Mouse (Mus musculus): ENCODE measurements at regions not wholly inside any gene's neighbourhood (a gene's known extent, or its start where the extent isn't known, plus 50 kb on each side); places are given as distances from the start of the nearest gene placed in this dataset.
A peak's percentile ranks its signal among the peaks of the same experiment; 100 is the strongest.

GRCm38 (mm10) chr7:133372695-133373094 is 229.3 kb downstream of the Tex36 start:
- DNase-seq: no peak

- no peak for DNase-seq
These were observed 231.4 kb downstream of the Tex36 start for GRCm38 (mm10) chr7:133370542-133370941.

DNA sequence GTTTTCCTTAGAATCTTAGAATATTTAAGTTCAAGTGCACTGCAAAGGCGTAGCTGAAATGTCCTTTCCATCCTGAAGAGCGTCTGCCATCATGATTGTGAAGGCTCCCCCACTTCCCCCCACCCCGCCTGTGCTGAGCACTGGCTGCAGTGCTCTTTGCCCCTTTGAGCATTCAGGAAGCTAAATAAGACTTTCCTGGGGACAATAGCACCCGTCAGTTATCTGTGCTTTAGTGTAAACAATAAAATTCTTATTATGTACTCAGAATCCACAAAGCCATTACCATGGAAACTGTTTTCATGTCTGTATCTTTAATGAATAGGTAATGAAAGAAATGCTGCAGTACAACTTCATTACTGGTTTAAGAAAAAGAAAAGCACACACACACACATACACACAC is 237.4 kb downstream of the Tex36 start:
- no peak for DNase-seq

GRCm38 (mm10) chr7:133328717-133329116 is 204.6 kb upstream of the Ctbp2 start:
- DNase-seq: no peak

DNA sequence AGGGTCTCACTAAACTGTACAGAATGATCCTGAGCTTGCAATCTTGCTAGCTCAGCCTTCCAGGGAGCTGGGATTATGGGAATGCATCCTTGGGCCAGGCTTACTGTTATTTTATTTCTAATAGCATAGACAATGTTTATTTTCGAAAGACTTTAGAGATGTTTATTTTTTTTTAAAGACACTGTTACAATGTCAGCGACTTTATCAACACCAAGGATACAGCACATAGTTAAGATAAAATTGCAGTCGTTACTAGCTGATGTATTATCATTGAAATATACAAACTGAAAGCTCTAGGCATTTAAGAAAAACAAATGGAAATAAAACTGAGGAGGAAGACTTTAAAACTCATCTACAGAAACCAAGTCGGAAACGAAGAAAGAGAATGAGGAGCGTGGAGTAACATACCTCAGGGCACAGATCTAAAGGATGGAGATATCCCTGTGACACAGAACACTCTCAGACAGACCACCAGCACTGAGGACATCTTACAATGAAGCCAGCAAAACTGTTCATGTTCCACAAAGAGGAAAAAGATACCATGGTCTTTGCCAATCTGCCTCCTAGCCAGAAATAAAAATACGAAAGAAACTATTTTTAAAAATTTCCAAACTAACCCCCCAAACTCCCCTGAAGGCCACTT is 201.5 kb upstream of the Ctbp2 start:
- no peak for DNase-seq

DNA sequence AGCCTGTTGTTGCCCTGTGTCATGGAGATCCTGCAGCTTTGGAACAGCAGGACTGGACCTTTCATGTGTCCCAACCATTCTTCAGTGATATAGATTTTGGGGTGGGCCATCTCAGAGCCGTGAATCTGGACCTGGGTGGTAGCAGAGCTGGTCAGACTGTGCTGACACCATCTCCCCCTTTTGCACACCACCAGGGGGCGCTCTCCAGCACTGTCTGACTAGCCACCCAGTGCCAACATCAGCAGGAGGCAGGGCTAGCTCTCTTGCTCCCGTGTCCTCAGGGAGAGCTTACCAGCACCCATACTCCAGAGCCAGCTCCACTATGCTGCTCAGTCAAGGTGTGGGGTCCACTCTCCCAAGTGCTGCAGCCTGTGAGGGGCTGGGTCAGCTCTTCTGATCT is 199.8 kb upstream of the Ctbp2 start:
- no peak for DNase-seq

- DNase-seq: no peak
These were observed 193.4 kb upstream of the Ctbp2 start for GRCm38 (mm10) chr7:133317511-133317910.

DNA sequence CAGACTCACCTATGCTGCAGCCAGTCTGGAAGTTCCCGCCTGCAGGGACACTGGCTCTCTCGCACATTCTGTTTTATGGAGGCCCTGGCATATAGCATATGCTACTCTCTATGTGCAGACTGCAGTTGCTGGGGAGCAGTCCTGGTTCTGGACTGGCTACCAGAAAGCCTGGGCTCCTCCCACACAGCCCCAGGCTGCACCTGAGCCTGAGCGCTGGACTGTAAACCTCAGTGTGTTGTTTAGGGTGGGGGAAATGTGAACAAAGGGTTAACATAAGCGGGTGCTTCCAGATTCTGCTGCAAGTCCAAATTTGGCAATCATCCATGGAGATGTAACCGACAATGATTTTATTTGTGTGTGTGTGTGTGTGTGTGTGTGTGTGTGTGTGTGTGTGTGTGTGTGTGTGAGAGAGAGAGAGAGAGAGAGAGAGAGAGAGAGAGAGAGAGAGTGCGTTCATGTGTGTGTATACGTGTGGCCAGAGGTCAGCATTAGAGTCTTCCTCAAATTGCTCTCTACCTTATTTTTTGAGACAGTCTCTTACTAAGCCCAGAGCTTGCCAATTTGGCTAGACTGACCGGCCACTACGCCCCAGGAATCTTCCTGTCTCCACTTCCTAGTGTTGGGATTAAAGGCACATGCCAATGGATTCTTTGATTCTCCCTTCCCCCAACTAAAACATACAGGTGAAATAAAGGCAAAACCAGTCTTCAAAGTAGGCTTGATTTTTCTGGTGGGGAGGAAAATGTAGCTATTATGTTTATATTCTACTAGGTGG is 192.7 kb upstream of the Ctbp2 start:
- DNase-seq: no peak

DNA sequence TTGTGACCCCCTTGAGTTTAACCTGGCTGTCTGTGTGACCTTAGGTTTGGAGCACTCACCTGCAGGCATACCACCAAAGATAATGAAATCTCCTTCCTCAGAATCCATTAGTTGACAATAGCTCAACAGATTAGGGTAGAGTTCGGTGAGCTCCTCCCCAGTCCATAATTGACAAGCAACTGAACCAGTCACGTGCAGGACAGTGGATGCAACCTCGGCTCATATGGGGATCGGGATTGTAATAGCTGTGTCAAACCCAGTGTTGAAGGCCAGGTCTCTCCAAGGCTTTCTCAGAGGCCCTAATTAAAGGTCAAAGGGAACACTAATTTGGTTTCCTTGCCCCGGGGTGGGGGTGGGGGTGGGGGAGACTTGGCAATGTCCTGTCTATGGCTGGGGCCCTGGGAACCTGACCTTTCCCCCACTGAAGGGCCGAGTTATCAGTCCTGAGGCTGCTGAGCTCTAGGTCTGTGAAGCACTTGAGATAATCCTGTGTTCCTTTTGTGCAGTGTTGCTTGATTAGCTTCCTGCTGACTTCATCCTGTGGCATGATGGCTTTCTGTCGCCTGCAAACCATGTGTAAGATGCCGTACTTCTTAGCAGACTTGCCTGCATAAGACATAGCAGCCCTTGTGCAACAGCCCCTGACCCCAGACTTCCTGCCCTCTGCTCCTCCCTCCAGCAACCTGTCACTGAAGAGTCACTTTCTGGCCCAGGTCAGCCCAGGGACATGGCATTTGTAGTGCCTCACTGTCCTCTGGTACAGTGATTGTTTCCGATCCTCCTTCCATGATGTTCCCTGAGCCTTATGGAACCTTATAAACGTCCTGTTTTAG is 191.3 kb upstream of the Ctbp2 start:
- DNase-seq: no peak

DNA sequence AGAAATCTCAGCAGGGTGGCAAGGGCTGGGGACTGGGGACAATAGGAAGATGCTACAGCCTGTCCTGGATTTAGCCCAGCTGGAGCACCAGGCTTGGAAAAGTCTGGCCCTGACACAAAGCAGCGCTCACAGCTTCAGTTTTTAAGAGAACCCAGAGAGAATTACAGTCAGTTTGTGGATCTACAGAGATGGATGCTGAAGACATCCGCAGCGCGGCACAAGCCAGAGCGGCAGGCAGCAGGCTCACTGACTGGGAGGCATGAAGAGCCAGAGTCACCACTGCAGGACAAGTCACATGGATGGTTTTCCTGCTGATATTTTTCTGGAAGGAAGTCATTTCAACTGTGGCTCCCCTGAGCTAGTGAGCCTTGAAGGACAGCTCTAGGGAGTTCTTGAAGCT is 189.0 kb upstream of the Ctbp2 start:
- DNase-seq: peak in 1 of 2 experiments; percentile 1

- DNase-seq: no peak
These were observed 187.1 kb upstream of the Ctbp2 start for GRCm38 (mm10) chr7:133311116-133311801.

GRCm38 (mm10) chr7:133304461-133304860 is 180.3 kb upstream of the Ctbp2 start:
- DNase-seq: no peak

- DNase-seq: no peak
These were observed 166.3 kb upstream of the Ctbp2 start for GRCm38 (mm10) chr7:133290471-133290870.

DNA sequence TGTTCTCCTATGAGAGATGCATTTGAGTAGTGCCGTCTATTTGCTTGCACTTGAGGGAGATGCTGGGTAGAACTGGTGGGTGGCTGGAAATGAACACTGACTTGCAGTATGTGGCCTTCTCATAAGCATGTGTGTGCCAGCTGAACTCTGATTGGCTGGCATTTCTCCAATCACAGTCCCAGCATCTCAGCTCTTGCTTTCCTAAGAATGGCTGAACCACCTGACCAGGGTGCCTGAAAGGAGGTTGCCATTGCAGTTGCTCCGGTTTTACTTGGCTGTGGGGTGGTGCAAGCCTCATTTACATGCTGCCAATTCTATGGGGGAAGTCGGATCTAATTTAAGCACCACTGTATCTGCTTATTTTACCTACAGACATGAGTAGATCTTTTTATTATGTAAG is 164.1 kb upstream of the Ctbp2 start:
- DNase-seq: no peak

DNA sequence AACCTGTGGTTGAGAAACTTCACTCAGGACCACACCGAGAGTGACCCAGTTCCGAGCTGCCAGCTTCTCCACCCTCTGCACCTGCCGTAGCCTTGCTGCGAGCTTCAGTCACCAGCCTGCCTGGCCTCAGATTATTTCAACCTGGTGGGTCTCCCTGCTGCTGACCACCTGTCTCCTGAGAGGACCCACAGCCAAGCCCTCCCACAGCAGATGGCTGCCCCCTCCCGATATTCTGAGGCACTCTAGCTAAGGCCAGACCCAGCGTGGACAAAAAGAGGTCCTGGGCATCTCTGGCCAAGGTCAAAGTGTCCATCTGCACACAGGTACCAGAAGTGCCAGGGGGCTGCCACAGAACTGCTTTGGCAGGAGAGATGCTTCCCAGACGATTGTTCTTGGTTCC is 162.7 kb upstream of the Ctbp2 start:
- DNase-seq: no peak

GRCm38 (mm10) chr7:133286216-133286615 is 162.1 kb upstream of the Ctbp2 start:
- no peak for DNase-seq

DNA sequence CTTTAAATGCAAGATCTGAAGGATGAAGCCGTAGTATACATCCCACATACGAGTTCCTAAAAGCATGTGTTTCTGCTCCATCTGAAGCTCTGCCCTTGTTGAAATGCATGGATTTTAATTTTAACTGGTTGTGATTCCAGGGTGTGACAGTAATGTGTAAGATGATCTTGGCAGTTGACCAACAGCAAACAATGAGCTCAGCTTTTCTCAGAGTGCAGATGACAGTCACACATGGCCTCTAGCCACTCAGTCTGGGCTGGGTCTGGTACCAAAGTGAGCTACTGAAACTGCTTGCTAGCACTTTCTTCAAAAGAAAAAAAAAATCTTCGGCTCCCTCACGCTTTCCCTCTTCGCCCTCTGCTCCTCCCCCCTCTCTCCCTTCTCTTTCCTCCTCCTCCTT is 138.0 kb upstream of the Ctbp2 start:
- no peak for DNase-seq

DNA sequence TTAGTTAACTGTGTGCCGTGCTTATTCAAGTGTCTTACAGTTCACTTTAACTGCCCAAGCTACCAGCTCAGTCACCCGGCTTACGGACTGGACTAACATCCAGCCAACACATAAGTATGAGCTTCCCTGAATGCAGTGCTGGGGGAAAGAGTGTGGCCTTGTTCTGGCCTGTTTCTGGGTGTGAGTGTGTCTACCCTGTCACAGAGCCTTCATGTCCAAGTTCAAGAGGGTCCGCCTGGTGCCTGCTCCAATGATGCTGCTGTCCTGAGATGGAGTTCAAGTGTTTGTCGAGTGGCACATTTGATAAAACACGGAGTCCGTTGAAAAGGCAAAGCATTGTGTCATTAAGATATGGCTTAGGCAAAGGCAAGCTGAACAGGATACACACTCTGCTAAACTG is 135.0 kb upstream of the Ctbp2 start:
- DNase-seq: no peak

DNA sequence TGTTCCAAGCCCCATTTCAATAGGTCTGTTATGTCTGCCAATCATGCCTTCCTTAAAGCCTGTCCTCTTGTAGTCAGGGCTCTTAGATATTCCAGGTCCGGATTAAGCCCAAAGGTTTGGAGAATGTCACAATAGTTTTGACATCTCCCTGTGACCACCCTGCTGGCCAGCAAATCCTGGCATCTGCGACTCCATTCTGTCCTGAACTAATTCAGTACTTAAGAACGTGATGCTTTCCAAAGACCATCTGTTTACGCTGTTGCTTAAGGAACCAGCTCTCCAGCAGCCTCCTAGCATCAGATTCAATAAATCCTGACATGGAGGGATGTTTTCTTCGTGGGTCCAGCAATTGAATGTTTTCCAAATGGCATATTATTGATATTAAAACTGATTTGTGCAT is 132.7 kb upstream of the Ctbp2 start:
- DNase-seq: peak in 1 of 2 experiments; percentile 8

DNA sequence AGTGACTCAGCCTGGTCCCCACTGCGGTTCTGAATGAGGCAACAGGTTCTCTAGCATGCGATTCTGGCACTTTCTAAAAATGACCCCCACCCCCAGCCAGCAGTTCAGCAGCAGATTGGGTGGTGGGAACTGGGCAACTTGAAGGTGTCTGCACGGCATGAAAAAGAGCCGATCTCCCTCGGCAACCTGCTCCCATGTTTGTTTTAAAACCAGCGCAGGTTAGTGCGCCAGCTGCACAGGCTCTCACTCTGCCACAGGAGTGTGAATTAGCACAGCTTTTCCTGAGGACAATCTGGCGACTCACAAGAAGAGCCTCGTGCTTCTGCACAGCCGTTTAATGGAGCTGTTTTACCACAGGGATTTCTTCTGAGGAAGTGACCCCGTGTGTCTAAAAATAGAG is 120.4 kb upstream of the Ctbp2 start:
- no peak for DNase-seq

DNA sequence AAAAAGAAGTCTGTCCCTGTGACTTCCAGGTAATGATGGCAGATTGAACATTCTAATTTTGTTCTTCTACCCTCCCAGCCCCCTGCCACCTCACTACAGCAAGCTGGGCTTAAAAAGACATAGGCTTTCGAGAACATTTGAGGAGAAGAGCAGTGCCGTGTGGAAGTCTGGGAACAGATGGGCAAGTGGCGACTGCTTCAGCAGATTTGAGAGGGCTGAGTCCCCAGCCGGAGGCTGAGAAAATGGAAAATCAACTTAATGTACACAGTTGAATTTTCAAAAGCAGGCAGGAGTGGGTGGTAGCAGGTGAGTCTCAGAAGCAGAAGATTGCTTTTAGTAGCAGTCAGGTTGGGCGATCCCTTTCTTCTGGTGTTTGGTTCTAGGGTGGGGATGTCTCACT is 110.2 kb upstream of the Ctbp2 start:
- no peak for DNase-seq

GRCm38 (mm10) chr7:133232889-133233441 is 108.8 kb upstream of the Ctbp2 start:
- DNase-seq: no peak

DNA sequence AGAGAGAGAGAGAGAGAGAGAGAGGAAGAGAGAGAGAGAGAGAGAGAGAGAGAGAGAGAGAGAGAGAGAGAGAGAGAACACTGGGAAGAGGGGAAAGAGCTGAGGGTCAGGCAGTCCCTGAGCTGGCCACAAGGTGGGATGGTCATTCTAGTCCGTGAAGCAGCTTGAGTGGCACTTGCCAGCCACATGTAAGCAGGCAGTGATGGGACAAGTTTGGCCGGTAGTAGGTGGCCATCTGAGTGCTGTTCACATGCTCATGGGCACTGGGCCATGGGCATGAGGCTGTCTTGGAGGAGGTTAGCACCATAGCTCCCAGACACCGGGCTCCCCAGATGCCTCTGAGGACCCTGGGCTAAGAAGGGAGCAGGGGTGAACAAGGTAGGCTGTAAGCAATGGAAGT is 106.7 kb upstream of the Ctbp2 start:
- DNase-seq: no peak
